Mouse (Mus musculus) mouse trophoblast stem cell (cell line): ENCODE data around the gene Hsd17b13.
"Not testable (repeated sequence)": the region's sequence is repeated elsewhere in the genome, so short reads cannot be mapped to it uniquely, and the experiment has no call there.

Source experiments
- in situ Hi-C, 2 experiments: fragments of 300-500 bp; cut with MseI, MboI; formaldehyde crosslinking; loops; 2 replicates in 1 of 2; 3 replicates in 1 of 2; pipeline ENCODE4 v1.15.1; 2025

Hsd17b13 gene

DNA sequence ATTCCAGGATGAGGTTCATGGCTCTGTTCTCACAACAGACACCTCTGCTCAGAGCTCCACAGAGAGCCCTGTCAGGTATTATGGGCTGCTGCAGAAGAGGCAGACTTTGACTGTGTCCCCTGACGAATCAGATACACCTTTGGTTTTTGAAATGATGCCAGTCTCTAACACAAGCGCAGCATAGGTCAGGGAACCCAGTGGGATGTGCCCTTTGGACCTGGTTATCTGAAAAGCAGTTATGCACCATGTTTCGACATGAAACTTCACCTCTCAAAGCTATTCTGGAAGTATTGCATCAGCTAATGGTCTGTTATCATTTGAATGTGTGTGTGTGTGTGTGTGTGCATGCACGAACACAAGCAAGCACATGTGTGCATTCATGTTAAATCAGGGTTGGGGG is at the start of gene Hsd17b13:
TSS of gene Hsd17b13 (minus strand) at position 114 of the 400 bp plus-strand sequence.
- in situ Hi-C loops = no loop called here

DNA sequence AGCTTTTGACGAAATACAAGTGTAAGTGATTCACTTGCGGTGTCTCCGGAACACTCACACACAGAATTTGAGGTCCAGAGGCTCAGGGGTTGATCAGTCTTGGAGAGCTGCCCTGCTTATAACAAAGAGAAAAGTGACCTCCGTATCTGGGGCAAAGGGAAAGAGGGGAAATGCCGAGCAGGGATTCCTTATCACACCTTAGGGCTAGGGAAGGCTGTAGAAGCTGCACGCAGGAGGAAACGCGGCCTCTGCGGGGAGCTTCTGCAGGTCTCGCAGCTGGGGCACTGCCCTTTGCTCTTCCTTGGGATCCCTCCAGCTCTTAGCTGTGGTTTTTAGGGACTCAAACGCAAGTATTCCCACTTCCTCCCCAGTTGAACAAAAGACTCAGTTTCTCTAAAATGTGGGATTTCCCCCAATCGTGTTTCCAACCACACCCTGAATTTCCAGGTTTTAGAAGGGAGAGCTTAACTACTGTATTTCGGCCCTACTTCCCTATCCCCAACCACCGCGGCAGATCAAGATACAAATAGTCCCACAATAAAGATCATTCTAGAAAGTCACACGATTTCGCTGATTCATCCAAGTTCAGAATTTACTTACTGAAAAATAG is 48.1 kb upstream of the Hsd17b13 start:
- in situ Hi-C loops = no loop called here

DNA sequence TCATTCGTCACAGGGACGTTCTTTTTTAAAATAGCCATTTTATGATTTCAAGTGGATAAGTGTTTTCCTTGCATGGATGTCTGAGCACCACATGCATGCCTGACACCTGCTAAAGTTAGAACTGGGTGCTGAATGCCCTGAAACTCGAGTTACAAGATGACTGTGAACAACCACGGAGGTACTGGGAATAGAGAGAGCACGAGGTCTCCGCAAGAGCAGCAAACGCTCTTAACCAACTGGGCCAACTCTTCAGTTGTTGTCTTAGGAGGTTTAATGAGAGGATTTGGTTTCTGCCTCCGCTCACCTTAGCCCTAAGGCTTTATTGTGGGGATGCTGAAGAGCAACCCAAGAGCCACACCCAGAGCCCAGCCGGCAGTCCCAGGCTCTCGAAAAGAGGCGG is 47.6 kb upstream of the Hsd17b13 start:
- in situ Hi-C loops = no loop called here

DNA sequence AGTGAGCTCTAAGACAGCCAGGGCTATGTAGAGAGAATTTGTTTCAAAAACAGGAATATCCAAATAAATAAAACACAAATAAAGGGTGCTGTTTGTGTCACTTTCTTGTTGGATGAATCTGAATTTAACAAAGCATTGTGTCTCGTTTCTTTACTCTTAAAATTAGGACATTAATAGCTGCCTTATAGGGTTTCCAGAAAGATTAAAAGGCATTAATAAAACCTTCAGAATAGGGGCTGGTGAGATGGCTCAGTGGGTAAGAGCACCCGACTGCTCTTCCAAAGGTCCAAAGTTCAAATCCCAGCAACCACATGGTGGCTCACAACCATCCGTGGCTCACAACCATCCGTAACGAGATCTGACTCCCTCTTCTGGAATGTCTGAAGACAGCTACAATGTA is 47.0 kb upstream of the Hsd17b13 start:
- in situ Hi-C loops = not testable (repeated sequence)

DNA sequence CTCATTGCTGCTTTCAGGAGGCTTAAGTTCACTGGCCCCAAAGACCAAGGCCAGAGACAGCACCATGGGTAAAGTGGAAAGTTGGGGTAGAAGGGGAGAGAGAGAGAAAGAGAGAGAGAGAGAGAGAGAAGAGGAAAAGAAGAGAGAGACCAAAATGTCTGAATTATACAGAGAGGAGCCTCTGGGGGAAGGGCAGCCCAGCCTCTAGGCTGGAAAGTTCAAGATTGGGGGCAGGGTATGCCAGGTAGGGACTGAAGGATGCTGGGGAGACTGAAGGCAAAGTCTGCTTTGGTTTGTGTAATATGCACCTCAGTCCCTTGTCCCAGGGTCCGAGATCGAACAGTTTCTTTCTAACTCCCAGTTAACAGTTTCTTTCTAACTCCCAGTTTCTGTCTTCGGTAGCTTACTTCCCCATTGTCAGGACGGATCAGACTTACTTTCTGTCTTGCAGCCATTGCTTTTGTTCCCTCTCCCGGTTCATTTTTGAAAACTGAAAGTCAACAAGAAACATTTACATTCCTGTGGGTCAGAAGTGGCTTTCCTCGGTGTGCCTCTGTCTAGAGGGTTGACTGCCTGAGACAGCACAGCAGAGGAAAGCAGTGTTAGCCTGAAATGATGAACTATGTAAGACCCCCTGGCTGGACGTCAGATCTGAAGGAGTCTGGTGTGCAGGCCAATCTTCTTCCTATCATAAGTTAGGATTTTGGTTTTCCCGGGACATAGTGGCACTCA is 46.2 kb upstream of the Hsd17b13 start:
- in situ Hi-C loops = no loop called here

DNA sequence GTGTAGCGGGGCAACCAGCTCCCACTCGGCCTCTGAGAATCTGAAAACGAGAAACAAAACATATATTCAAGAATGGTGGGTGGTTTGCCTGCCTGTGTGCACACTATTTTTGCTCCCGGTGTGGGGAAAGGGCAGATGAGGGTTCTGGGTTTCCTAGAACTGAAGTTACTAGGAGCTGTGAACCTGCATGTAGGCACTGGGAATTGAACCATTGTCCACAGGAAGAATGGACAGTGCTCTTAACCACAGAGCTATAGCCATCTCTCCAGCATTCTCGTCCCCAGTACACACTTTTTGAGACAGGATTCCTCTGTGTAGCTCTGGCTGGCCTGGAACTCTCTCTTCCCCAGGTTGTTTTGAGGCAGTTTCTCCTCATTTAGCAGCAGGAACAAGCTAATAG is 45.3 kb upstream of the Hsd17b13 start:
- in situ Hi-C loops = no loop called here

DNA sequence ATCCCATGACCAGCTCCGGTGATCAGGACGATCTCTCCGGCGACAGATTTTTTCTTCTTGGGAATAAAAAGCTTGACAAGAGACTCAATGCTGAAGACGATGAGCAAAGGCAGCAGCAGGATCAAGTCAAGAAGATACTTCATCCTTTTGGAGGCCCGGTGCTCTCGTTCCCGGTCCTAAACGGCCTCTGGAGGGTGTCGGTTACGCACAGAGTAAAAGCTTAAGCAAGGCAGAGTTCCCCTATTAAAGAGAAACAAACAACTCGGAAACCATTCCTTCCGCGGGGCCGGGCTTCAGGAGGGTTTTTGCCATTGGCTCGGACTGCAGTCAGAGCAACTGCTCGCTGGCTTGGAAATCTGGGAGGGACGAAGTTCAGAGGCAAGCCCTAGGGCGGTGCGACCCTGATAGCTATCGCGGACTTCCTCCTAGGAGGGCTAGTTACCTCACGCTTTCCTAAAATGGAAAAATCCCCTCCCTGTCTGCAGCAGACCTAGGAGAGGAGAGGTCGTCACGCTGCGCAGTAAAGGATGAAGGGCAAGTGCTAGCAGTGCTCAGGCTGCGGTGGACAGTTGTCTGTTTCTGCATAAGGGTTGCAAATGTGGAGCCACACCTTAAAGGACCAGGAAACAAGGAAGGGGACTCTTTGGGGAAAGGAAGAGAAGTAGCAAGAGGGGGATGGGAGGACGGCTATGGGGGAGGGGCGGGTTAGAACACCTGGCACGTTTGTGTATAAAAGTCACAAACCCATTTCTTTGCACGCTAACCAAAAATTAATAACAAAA is 44.6 kb upstream of the Hsd17b13 start, which contains the start of gene Hsd17b11:
TSS of gene Hsd17b11 (minus strand) at position 323 of the 782 bp plus-strand sequence.
- in situ Hi-C loops = no loop called here

DNA sequence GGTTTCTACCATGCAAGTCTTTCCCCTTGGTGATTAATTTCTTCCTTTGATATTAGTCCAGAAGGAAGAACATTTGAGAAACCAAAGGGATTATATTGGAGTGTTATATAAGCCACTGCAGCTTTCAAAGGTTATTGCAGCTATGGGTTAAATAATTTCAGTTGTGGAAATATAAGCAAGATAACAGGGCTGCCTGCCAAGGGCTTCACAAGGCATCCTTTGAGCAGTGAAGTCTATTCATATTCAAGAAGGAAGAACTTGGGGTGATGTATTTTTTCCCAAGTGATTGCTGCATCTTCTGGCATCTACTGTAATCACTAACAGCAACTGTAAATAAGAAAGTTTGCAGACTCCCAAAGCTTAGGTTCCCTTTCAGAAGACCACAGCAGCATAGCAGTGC is 34.2 kb upstream of the Hsd17b13 start:
- in situ Hi-C loops = no loop called here

DNA sequence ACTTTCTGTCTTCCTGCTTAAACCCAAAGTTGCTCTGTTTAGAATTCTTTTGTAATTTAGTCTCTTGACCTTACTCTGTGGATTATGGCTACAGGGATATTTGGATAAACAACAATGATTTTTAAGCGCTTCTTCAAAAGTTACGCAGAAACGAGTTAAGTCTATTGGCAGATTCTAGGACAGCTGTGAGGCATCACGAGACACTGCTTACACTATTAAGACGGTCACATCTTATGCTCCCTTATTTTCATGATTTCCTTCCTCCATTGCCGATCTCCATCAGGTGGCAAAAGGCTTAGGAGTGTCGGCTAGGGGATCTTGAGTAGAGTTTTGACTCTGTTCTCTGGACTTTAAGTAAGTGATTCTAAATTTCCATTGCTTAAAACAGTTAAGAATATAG is 33.1 kb upstream of the Hsd17b13 start:
- in situ Hi-C loops = no loop called here

DNA sequence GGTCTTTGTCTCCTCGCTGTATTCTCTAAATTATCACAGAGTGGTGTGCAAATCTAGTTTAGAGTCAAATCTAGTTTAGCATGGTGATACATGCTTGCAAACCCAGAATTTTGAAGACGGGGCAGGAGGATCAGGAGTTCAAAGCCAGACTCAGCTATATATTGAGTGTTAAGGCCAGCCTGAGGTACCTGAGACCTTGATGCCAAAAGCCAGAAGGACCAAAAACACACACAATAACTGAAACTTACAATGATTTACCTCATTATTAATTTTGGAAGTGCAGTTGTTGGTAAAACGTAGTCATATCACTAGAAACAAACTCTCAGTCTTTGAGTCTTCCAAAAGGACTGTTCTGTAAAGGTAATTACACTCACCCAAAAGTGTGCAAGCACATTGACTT is 32.2 kb upstream of the Hsd17b13 start:
- in situ Hi-C loops = no loop called here

DNA sequence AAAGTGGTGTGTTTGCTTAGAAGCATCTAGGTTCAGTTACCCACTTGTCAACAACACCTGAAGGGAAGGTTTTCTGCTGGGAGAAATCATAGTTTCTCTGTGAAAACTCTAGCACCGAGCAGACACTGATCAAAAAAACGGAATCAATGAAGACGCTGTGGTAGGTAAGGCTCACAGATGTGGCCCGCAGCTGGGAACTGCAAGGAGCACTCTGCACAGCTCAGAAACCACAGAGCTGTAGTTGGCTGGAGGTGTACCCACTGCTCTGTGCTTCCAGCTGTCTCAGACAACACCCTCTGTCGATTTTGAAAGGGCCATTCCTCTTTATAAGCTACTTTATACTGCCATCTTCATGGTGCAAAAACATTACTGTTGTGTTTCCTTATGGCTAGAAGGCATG is 30.6 kb upstream of the Hsd17b13 start:
- in situ Hi-C loops = no loop called here

DNA sequence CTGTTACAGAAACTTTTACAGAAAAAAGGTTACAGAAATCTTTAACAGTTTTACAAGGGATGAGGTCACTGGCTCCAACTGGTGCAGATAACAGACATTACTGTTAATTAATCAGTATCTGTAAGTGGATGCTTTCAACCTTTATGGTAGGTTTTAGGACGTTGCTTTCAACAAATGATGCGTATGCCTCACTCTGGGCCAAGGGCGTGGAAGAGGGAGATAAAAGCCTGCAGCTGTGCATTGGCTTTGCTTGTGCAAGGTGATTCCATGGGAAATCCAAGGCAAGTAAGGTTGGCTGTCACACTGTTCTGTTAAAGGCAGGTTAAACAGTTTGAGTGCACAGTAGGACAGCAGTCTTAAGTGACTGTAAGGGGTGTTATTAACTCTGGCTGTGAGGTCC is 29.6 kb upstream of the Hsd17b13 start:
- in situ Hi-C loops = no loop called here

DNA sequence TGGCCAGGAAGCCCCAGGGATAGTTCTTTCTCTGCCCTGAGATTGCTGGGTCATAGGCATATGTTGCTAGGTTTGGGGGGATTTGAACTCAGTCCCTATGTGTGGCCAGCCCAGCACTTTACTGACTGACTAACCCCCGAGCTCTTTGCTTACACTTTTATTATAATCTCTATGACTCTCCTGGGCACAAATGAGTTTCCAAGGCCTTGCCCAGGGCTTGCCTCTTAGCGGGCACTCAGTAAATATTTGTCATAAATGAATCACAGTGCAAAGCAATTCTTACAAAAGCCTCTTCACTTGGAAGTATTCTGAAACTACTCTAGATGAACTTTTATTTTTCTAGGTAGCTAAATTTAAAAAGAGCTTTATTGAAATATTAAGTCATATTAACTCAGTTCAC is 26.7 kb upstream of the Hsd17b13 start:
- in situ Hi-C loops = no loop called here

DNA sequence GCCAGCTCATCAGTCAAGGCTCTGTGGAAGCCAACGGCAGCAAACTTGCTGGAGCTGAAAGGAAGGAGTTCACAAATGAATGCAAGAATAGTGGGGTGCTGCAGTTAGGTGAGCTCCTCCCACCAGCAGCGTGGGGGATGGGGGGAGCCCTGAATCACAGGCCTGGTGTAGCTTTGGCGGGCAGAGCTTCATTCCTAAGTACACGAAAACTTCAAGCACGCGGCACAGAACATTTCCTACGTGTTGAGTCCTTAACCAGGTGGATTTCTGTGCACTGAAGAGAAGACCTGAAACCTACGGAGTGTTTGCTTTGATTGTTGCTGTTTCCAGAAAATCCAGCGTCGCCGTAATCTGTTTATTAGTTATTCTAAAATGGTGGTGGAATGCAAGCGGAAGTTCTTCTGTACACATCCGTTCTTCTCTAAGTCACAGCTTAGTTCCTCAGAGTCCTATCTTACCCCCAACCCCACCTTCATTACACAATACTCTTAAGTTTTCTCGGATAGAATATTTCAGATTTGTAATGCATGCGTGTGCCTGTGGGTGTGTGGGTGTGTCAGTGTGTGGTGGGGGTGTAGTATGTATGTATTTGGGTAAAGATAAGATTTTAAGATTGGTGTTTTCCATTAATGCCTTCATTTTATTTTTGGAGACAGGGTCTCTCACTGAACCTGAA is 26.2 kb upstream of the Hsd17b13 start:
- in situ Hi-C loops = no loop called here

DNA sequence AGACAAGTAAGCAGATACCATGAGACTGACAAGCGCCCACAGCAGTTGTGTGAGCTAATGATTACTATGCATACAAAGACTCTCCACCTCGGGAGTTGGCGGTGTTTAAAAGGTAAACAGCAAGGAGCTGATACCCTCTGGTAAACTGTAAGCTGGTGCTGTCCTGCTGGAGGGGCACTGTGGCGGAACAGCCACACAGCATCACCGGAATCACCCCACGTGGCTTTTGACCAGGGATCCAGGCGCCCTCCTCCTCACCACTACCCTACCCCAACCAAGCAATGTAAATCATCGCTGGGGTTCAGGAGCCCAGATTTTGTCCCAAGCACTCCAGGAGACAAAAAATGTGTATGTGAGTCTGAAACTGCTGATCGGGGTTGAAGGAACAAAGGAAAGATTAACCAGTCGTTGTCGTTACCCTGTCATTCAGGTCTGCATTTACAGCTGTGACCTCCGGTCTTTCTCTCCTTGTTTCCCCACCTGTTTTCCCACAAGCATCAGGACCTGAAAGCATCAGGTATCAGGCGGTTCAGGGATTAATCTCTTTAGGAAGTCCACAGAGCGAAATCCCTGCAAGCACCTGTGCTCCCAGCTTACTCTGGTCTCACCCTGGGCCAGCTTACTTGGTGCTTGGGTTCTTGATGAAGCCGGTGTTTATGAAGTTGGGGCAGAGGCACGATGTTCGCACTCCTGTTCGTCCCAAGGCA is 25.5 kb upstream of the Hsd17b13 start:
- in situ Hi-C loops = no loop called here

DNA sequence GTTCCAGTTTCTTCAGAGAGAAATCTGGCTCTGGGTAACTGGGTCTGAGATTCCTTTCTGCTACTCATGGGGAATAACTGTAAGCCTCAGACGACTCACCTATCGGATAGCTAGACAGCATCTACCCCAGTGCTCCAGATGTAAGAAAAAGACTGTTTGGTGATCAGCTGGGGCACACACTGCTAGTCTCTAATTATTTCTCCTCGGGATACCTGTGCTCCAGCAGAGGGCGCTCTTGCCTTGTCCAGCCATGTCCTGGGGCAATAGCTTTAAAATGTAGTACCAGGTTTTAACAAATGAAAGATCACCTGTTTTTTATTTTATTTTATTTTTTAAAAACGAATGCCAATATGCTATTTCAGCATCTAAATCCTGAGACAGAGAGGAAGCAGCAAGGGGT is 22.5 kb upstream of the Hsd17b13 start:
- in situ Hi-C loops = loop anchor here in 1 of 2 experiments (5.0 kb wide), 1 partner anchor 43 kb away; no protein-coding TSS in a partner anchor

DNA sequence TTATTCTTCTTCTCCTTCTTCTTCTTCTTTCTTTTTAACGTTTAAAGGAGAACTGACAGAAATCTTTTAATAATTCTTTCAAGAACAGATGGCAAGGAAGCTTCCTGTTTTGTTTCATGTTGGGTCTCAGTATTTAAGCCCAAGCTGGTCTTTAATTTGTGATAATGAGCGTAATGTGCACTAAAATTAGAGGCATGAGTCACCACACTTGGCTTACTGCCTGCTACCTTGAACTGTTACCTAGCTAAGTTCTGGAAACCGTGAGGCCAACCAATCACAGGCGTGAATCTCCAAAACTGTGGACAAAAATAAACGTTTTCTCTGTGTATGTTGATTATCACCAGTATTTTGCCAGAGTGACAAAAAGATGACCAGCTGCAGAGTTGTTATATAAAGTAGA is 21.5 kb upstream of the Hsd17b13 start:
- in situ Hi-C loops = loop anchor here in 1 of 2 experiments (5.0 kb wide), 1 partner anchor 44 kb away; no protein-coding TSS in a partner anchor

DNA sequence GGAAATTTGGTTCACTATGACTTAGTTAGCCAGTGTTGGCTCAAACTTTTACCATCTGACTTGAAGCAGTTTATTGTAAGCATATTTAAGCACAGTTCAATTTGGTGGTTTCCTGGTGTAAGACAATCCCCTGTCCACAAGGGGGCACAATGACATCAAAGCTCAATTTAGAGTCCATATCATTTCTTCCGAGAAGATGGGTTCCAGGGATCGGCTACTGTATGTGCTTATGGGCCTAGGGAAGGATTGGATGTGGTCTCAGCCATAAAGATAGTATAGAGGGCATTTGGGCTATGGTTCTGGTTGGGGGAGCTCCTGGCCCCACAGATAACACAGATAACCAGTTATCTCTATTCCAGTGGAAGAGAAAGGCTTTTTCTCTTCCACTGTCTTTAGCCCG is 18.0 kb upstream of the Hsd17b13 start:
- in situ Hi-C loops = loop anchor here in 1 of 2 experiments (5.0 kb wide), 1 partner anchor 47 kb away; no protein-coding TSS in a partner anchor

DNA sequence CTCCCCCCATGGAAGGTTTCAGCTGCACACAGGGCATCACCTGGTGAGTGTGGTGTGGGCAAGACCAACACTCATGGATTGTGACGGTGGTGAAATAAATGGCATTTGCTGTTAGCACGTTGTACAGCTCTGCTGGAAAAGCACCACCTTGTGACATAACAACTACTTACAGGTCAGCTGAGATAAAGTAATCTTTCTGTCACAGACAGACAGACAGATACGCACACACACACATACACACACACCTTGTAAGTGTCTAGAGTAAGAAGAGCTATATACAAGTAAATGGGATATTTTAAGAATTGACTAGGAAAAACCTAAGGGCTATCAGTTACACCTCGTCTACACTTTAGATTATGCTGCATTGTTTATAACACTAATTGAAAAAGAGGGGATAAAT is 17.5 kb upstream of the Hsd17b13 start:
- in situ Hi-C loops = loop anchor here in 1 of 2 experiments (5.0 kb wide), 1 partner anchor 48 kb away; no protein-coding TSS in a partner anchor

DNA sequence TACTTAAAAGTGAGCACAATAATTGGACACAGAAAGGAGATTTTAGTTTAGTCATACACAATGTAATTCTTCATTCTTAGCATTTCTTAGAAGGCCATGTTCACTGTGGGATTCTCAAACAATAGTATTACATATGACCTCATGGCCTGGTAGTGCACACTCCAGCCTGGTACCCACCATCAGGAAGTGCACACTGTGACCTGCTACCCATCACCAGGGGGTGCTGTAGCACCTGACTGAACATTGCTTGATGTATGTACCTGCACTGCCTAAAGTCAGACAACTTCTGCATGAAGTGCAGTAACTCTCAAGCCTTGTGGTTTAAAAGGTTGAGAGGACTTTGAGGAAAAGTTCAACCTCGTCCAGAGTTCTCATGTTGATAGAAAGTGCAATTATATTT is 16.4 kb upstream of the Hsd17b13 start:
- in situ Hi-C loops = no loop called here

DNA sequence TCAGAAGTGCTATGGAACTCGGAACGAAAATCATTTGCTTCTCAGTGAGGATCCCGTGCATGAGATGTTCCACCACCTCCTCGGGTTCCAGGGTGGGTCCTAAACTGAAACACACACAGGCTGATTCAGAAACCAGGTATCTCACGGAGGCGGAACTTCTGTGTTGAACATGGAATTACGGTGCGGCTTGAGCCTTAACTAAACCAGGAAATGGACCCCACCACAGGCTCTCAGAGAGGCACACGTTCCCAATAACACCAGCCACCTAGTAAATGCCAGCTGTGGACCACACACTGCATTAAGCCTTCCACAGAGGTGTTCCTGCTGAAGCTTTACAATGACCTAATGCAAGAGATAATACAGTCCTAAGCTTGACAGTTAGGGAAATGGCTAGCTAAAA is 15.6 kb upstream of the Hsd17b13 start:
- in situ Hi-C loops = no loop called here
